Mouse (Mus musculus) ovary, postnatal 10 days (tissue): ENCODE measurements around the gene Lrmda.
A peak's percentile ranks its signal among the peaks of the same experiment; 100 is the strongest.

Experiments
- DNase-seq: peaks from one replicate; pipeline ENCODE4 v3.0.0; 2022; ENCODE audit warnings: low spot score

The Lrmda gene

GRCm38 (mm10) chr14:22509747-22510530 is 490.4 kb downstream of the Lrmda start:
- no peak for DNase-seq

DNA sequence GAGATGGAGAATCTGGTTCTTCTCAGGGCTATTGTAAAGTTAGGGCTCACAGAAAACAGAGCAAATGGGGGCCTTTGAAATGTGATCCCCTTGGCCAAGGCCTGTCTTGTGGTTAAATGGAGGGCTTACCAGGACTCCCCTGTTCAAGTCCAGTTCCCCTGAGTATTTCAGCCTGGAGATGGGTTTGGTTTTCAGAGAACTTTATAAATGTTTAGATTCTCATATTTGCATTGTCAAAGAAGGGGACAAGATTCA is 490.9 kb downstream of the Lrmda start:
- no peak for DNase-seq

DNA sequence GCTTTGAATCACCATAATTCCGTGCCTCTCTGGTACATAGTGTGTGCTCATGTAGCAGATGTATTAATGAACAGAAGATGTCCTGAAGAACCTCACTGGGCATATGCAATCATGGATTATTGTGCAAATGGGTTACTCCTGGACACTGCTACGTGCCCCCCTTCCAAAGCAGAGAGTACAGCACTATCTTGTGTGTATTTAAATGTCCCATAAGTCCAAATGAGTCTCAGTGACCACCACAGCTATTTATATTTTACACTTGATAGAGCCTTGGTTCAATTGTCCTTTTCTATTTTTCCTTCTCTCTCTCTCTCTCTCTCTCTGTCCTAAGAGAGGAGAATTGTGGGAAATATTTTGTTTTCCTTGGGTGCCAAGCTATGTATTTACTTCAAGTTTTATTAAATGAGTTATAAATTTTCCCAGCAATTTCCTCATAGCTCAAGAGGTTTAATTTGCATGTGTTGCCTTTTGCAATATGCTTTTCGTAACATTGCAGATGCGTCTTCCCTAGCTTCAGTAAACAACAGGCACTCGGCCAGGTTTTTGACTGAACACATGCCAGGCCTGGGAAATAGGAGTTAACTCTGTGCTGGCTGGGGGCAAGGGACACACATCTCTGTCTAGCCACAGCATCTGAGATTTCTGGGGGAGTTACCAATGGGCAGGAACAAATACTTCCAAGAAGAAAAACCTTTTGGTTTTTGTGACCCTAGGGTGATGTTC is 495.0 kb downstream of the Lrmda start:
- DNase-seq: peak; percentile 13

GRCm38 (mm10) chr14:22530706-22531105 is 511.2 kb downstream of the Lrmda start:
- no peak for DNase-seq

DNA sequence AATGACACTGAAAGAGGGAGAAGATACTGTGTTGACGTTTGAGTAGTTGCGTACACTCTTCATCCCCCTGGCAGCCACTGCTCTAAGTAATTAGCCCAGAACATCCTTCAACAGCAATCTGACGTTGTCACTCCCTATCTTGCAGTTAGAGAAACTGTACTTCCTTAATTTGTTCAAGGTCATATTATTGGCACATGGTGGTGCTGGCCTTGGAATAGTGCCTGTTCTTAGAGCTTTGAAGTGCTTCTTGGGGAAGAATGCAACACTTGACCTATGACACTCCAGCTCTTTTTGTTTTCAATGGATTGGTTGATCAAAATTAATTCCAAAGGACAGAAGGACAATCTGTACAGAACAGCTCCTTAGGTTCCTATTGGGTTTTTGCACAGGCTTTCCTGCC is 514.0 kb downstream of the Lrmda start:
- no peak for DNase-seq

GRCm38 (mm10) chr14:22545887-22546675 is 526.6 kb downstream of the Lrmda start:
- DNase-seq: no peak

DNA sequence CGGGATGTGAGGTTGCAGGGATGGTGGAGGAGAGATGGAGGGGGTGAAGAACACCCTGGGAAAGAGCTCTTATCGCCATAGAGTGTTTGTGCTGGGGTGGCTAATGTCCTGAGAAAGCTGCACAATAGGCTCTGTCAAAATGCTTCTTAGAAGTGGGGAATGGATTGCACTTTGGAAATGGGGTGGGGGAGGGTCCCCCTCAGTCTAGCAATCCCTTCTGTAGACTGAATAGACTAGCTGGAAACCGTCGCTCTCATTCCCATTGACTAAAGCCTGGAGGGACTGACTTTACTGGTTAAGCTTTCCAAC is 527.1 kb downstream of the Lrmda start:
- no peak for DNase-seq

DNA sequence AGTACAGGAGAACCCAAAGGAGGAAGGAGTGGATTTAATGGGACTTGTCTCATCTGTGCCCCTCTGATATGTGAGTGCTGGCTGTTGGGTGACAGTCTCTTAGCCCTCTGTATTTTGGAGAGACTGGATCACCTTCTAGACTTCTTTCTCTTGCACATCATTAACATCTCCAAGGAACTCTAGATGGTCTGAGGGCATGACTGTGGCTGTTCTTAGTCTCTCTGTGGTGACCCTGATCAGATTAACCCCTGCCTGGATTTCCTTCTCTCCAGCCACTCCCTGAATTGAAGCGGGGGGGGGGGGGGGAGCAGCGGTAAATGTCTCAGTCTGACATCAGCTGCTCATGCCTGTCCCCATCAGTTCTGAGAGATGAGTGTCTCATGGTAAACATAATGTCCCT is 528.8 kb downstream of the Lrmda start:
- DNase-seq: no peak

DNA sequence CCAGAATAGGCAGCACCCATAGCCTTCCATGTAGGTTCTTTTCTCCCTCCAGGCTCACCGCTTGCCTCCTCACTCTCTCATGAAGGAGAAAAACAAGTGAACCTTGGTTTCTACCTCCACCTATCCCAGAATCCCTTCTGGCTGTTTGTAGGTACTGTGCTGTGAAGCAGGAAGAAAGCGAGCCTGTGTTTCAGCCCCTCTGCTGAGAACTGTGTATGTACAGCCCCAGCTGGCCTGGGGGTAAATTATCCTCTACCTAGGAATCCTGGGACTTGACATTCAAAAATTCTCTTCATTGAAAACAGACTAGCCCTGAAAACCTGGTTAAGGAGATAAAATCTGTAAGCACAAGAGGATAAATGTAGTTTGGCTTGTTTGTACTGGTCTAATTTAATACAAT is 529.7 kb downstream of the Lrmda start:
- no peak for DNase-seq

- DNase-seq: no peak
Measured at GRCm38 (mm10) chr14:22552358-22552757, 532.8 kb downstream of the Lrmda start.

GRCm38 (mm10) chr14:22552841-22553240 is 533.3 kb downstream of the Lrmda start:
- no peak for DNase-seq

- no peak for DNase-seq
Measured at GRCm38 (mm10) chr14:22553717-22554116, 534.2 kb downstream of the Lrmda start.

GRCm38 (mm10) chr14:22572486-22572885 is 553.0 kb downstream of the Lrmda start:
- DNase-seq: no peak

DNA sequence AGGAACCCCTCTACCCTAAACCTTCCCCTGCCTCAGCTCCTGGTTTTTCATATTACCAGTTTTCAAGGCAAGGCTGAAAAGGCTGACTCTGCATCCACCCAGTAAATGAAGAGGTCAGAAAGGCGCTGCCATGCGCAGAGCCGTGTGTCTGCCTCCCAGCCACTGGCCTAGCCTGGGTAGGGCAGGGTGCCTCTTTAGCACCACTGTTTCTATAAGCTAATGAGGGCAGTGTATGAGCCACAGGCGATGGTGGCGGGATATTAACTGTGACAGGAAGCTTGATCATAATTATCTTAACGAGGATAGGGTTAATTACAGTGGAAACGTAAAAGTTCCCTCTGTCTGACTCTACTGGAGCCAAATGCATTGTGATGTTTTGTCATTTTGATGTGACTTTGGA is 554.1 kb downstream of the Lrmda start:
- DNase-seq: no peak

DNA sequence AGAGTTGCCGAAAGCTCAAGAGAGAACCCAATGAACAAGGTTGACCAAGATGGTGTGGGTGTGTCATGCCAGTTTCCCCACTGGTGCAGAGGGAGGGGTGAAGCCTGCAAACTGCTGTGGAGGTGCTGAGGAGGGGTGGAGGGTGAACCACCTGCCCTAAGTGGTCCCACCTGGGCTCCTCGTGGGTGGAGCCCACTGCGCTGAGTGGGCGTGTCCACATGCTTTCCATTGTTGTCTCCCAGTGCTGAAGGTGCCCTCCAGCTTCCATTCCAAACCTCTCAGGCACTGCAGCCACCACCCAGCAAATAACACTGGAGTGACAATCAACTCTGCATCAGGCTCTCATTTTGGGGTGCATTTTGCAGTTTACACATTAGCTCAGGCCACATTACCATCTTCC is 554.5 kb downstream of the Lrmda start:
- DNase-seq: no peak

DNA sequence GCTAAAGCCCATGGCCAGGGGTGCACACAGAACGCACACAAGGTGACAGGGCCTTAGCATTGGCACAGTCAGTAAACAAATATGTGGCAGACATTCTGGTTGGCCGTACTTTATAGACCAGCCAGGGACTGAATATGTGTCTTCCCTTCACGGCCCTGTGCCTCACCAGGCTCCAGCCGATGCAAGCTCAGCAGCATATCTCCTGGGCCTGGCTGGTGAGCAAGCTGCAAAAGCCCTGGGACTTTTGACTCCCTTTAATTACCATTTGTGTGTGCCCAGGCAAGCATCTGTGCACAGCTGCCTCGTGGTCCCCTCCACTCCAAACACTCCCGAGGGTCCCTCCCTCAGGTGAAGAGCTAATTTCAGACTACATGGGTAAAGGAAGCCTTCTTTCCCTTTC is 556.9 kb downstream of the Lrmda start:
- no peak for DNase-seq

DNA sequence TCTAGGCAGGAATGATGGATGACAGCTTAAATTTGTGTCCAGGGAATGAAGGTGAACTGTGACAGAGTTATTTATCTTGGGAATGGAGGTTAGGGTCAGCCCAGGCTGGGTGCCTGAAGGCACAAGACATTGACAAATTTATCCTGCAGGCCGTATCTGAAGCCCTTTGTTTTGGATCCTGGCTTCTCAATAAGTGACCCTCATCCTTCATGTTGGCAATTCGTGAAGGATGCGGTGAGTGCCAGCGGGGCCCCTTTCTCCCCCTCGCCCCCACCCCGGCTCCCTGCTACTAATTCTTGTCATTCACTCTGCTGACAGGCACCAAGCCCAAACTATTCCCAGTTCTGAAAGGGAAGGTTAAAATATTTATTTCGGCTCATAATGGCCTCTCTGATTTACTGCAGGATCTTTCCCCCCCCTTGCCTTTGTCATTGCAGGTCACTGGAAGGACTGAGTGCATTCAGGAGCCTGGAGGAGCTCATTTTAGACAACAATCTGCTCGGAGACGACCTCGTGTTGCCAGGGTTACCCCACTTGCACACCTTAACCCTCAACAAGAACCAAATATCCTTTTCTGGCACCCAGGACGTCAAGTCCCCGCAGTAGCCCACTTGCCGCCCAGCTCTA is 558.0 kb downstream of the Lrmda start:
- DNase-seq: no peak

- DNase-seq: peak; percentile 71
Measured at GRCm38 (mm10) chr14:22578224-22578623, 558.7 kb downstream of the Lrmda start.

DNA sequence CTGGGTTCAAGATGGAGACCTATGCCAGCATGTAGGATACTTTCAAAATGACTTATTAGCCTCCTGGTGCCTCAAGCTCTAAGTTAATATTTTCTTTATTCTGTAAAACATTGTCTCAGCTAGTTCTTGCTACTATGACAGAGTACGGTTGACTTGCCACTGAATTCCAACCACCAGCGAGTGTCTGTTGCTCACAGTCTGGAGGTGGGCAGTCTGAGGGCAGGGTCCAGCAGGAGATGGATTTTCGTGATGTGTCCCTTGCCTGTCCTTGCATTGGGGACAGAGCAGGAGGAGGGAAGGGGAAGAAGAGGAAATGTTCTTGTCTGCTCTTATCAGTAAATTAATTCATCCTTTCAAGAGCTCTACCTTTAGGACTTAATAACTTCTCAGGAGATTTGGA is 559.5 kb downstream of the Lrmda start:
- DNase-seq: no peak

GRCm38 (mm10) chr14:22582065-22582464 is 562.6 kb downstream of the Lrmda start:
- DNase-seq: no peak

DNA sequence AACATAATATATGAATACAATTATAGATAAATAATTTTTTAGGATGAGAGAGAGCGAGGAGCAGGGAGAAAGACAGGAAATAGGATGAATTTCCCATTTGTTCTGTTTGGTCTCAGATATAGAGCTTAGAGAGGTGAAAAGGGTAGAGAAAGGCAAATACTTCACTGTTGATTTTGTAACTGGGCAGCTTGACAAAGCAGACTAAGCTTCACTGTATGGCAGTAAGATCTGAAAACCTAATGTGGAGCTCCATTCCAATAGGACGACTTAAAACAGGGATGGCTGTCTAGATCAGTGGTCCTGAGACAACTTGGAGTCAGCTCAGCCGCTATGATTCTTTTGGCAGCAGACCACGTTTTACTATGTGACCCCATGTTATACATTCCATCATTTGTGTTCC is 566.8 kb downstream of the Lrmda start:
- no peak for DNase-seq

DNA sequence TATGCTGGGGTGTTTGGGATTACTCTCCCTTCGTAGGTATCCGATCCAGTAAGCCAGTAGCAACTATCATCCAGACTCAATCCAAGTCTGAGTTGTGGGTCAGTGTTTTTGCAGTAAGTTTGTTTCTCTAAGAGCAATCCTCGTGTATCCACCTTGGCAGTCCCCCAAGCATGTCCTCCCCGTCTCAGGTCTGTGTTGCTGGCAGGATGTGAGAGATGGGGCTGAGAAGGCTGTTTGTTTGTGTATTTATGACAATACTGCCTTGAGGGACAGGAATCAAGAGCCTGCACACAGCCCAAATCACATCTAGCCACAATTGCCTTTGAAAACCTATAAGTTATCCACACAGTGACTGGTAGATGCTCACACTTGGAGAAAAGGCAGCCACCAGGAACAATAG is 567.3 kb downstream of the Lrmda start:
- DNase-seq: no peak
